Mouse (Mus musculus) embryonic facial prominence, embryonic 11.5 days (tissue): ENCODE measurements at regions not wholly inside any gene's neighbourhood (a gene's known extent, or its start where the extent isn't known, plus 50 kb on each side); places are given as distances from the start of the nearest gene placed in this dataset.

Experiments
- ATAC-seq: fragments of 200-750 bp; cut with Nextera tagmentation; replicated peaks from 2 replicates; pipeline ENCODE4 v1.8.0; 2017; ENCODE audit warnings: low read depth; ENCODE audit not compliant: insufficient number of reproducible peaks, low FRiP score, low TSS enrichment
- DNase-seq: peaks from one replicate; pipeline ENCODE4 v3.0.0-alpha.2; 2015; ENCODE audit warnings: low spot score
- H3K27ac ChIP-seq: fragments of 300-500 bp; sonication (generic); replicated peaks from 2 replicates; pipeline ENCODE4 v1.5.1; 2014; ENCODE audit warnings: mild to moderate bottlenecking, low read depth, low read length, control low read depth
- H3K27me3 ChIP-seq: fragments of 300-500 bp; sonication (generic); 2 replicates; pipeline ENCODE4 v1.6.1; 2014; ENCODE audit warnings: mild to moderate bottlenecking, low read length, moderate library complexity, mixed read lengths; ENCODE audit not compliant: control insufficient read depth, insufficient read depth
- H3K36me3 ChIP-seq: fragments of 300-500 bp; sonication (generic); replicated peaks from 2 replicates; pipeline ENCODE4 v1.6.1; 2014; ENCODE audit warnings: low read depth, mild to moderate bottlenecking, low read length, moderate library complexity, mixed read lengths; ENCODE audit not compliant: control insufficient read depth, insufficient read depth
- H3K4me1 ChIP-seq: fragments of 300-500 bp; sonication (generic); 2 replicates; pipeline ENCODE4 v1.6.1; 2014; ENCODE audit warnings: low read length, mixed read lengths; ENCODE audit not compliant: control insufficient read depth, insufficient read depth
- H3K4me2 ChIP-seq: fragments of 300-500 bp; sonication (generic); 2 replicates; pipeline ENCODE4 v1.6.1; 2014; ENCODE audit warnings: low read depth, mild to moderate bottlenecking, control low read depth, low read length, moderate library complexity
- H3K4me3 ChIP-seq: fragments of 300-500 bp; sonication (generic); 2 replicates; pipeline ENCODE4 v1.5.1; 2014; ENCODE audit warnings: low read depth, low read length, control low read depth
- H3K9ac ChIP-seq: fragments of 300-500 bp; sonication (generic); replicated peaks from 2 replicates; pipeline ENCODE4 v1.6.1; 2014; ENCODE audit warnings: mild to moderate bottlenecking, control low read depth, low read length
- H3K9me3 ChIP-seq: fragments of 300-500 bp; sonication (generic); replicated peaks from 2 replicates; pipeline ENCODE4 v1.6.1; 2016; ENCODE audit warnings: mild to moderate bottlenecking, low read length, inconsistent platforms, mixed read lengths; ENCODE audit not compliant: control insufficient read depth
- whole genome bisulfite sequencing: fragments of 180-500 bp; shearing (Covaris S2); extraction: QIAGEN DNeasy Blood & Tissue Kit; methylation state at CpG from one replicate; pipeline ENCODE4 v1.1.7; 2014; 5-methylcytosine and 5-hydroxymethylcytosine counted together

GRCm38 (mm10) chr19:15516566-15517305 lies 430.4 kb downstream of the Psat1 start:
- H3K36me3 ChIP-seq = no peaks in the 10 kb centered on the region
- no peak for DNase-seq

DNA sequence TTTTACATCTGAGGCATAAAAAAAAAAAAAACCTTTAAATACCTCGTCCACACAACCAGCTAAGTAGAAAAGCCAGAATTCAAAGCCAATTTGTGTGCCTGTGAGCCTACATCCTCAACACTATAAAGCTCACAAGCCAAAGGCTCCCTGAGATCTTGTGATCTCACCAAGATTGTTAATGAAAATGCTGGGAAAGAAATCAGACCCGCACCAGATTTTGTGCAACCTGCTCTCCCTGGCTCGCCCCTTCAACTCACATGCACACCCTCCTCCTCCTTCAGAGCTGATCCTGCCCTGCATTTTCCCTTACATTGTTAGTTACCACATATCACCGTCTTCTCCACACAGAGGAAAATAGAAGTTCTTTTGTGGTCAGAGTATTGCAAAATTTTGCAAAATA lies 433.9 kb downstream of the Psat1 start:
- 82% methylated on average over 4 of the region's 4 CpGs for WGBS
- no peaks in the 10 kb centered on the region; the same call in 1 of the 2 replicates for H3K27me3 ChIP-seq
- no peaks in the 10 kb centered on the region for H3K9me3 ChIP-seq
- ATAC-seq (no peak), DNase-seq (no peak)
- no peak overlapping the region for H3K4me2 ChIP-seq
- no peak overlapping the region for H3K4me3 ChIP-seq
- no peaks in the 10 kb centered on the region for H3K4me1 ChIP-seq
- H3K9ac ChIP-seq = no peak overlapping the region
- no peak overlapping the region for H3K27ac ChIP-seq
- H3K36me3 ChIP-seq = no peaks in the 10 kb centered on the region

More at GRCm38 (mm10) chr19:15516566-15517305, 430.4 kb downstream of the Psat1 start:
- ATAC-seq = no peak
- no peaks in the 10 kb centered on the region for H3K9me3 ChIP-seq
- no peak overlapping the region for H3K9ac ChIP-seq
- H3K4me1 ChIP-seq = no peaks in the 10 kb centered on the region
- WGBS = 56% methylated on average over 17 of the region's 17 CpGs
- no peak overlapping the region for H3K4me3 ChIP-seq
- no peak overlapping the region for H3K4me2 ChIP-seq
- H3K27me3 ChIP-seq = no peaks in the 10 kb centered on the region; the same call in 1 of the 2 replicates
- H3K27ac ChIP-seq = no peak overlapping the region

DNA sequence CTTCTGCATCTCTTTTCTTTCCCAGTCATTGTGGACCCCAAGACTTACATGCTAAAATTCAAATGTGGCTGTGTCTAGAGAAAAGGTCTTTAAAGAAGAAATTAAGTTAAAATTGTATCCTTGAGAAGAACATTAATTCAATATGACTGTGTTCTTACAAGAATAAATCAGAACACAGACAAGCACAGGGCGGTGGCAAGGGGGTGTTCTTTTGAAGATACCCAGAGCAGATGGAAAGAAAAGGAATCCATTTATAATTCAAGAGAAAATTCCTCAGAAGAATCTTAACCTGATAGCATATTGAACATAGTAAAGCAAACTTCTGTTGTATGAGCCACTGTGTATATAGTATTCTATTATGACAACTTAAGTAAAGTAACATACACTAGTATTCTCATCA lies 436.7 kb downstream of the Psat1 start:
- H3K9ac ChIP-seq = no peak overlapping the region
- H3K4me2 ChIP-seq = no peak overlapping the region
- H3K4me1 ChIP-seq = no peaks in the 10 kb centered on the region
- no peak for ATAC-seq
- H3K36me3 ChIP-seq = no peaks in the 10 kb centered on the region
- H3K27me3 ChIP-seq = no peaks in the 10 kb centered on the region
- no peak for DNase-seq
- WGBS = 75% methylated on average over 1 of the region's 1 CpGs
- no peaks in the 10 kb centered on the region for H3K9me3 ChIP-seq
- H3K27ac ChIP-seq = no peak overlapping the region
- H3K4me3 ChIP-seq = no peak overlapping the region

- no peak overlapping the region for H3K27ac ChIP-seq
- ATAC-seq (no peak), DNase-seq (no peak)
- 67% methylated on average over 1 of the region's 1 CpGs for WGBS
- no peak overlapping the region for H3K4me3 ChIP-seq
- no peaks in the 10 kb centered on the region for H3K36me3 ChIP-seq
- H3K4me1 ChIP-seq = no peaks in the 10 kb centered on the region
- H3K4me2 ChIP-seq = no peak overlapping the region
- H3K9me3 ChIP-seq = no peaks in the 10 kb centered on the region
- no peaks in the 10 kb centered on the region for H3K27me3 ChIP-seq
- H3K9ac ChIP-seq = no peak overlapping the region
Measured at GRCm38 (mm10) chr19:15502985-15503354, 444.2 kb downstream of the Psat1 start.

- Histone ChIP-seq H3K4me2 (no peak overlapping the region), H3K36me3 (no peaks in the 10 kb centered on the region), H3K27me3 (no peaks in the 10 kb centered on the region), H3K27ac (no peak overlapping the region), H3K4me3 (no peak overlapping the region), H3K4me1 (no peaks in the 10 kb centered on the region), H3K9ac (no peak overlapping the region), H3K9me3 (no peaks in the 10 kb centered on the region)
- ATAC-seq (no peak), DNase-seq (no peak)
- 60% methylated on average over 9 of the region's 9 CpGs for WGBS
Measured at GRCm38 (mm10) chr19:15502315-15502984, 444.7 kb downstream of the Psat1 start.

DNA sequence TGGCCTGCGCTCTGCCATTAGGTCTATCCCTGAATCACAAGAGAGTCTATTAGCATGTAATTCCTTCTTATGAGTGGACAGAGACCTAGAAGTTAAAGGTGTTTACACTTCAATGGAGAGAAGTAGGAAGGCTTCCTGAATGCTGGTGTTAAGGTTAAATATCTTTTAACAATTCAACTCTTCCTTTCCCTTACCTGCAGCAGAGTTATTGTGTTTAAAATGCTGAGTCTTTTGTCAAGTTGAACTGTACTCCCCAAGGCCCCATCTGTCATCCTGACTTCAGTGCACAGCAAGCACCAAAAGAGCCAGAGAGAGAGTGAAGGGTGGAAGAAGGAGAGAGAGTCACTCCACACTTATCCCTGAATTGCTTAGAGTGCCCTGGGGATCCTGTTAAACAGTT lies 451.6 kb downstream of the Psat1 start:
- no peak overlapping the region for H3K4me3 ChIP-seq
- H3K27me3 ChIP-seq = no peaks in the 10 kb centered on the region
- H3K4me2 ChIP-seq = no peak overlapping the region
- no peaks in the 10 kb centered on the region for H3K9me3 ChIP-seq
- WGBS = 81% methylated on average over 1 of the region's 1 CpGs
- H3K9ac ChIP-seq = no peak overlapping the region
- ATAC-seq (no peak), DNase-seq (no peak)
- H3K4me1 ChIP-seq = no peaks in the 10 kb centered on the region
- no peaks in the 10 kb centered on the region for H3K36me3 ChIP-seq
- no peak overlapping the region for H3K27ac ChIP-seq

GRCm38 (mm10) chr19:15487576-15487975 lies 459.6 kb downstream of the Psat1 start:
- Histone ChIP-seq H3K27me3 (no peaks in the 10 kb centered on the region), H3K4me2 (no peak overlapping the region), H3K36me3 (no peaks in the 10 kb centered on the region), H3K4me1 (no peaks in the 10 kb centered on the region), H3K9ac (no peak overlapping the region), H3K9me3 (no peaks in the 10 kb centered on the region), H3K4me3 (no peak overlapping the region), H3K27ac (no peak overlapping the region)
- WGBS = 86% methylated on average over 5 of the region's 5 CpGs
- ATAC-seq (no peak), DNase-seq (no peak)

DNA sequence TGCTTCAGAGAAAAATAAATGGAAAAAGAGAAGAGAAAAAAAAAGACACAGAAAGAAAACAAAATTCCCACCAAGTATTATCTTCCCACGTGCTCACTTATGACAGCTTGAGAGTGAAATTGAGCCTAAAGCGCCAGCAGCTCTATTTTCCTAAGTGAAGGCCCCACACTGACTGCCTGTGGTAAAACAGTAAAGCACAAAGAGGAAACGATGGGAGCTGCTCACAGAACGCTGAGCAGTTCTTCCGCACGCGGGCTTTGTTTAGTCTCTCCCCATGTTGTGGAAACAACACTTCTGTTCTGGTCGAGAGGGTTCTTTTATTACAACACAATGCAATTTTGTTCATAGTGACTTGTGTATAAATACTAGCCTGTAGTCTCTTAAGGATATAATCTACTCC lies 465.5 kb downstream of the Psat1 start:
- no peak overlapping the region for H3K4me2 ChIP-seq
- H3K9me3 ChIP-seq = no peaks in the 10 kb centered on the region
- peak; percentile 4 for DNase-seq
- no peak overlapping the region for H3K9ac ChIP-seq
- no peaks in the 10 kb centered on the region for H3K36me3 ChIP-seq
- ATAC-seq = no peak
- H3K27ac ChIP-seq = no peak overlapping the region
- no peaks in the 10 kb centered on the region for H3K27me3 ChIP-seq
- no peak overlapping the region for H3K4me3 ChIP-seq
- 47% methylated on average over 8 of the region's 8 CpGs for WGBS
- no peaks in the 10 kb centered on the region for H3K4me1 ChIP-seq
